Mouse (Mus musculus) ovary, adult 10 weeks (tissue): ENCODE data around the gene Chrm5. TPM values are rescaled to one million over a fixed set of nuclear protein-coding genes. Genes with fewer than 3 reads are reported as not detected.

Experiments used
- polyA plus RNA-seq: library from polyadenylated mRNA; stranded (reverse); fragments of 350-450 nt; fragmentation: Illumina TruSeq; extraction: RNeasy Lipid Tissue Mini Kit (QIAGEN cat#74804); gene quantifications from one replicate; pipeline ENCODE4 v1.2.3, GENCODE M21; 2014

Chrm5 gene
- polyA plus RNA-seq: not detected

GRCm38 (mm10) chr2:112480669-112481068 lies at the start of gene Chrm5:
Chrm5 (minus strand) TSS chr2:112480769.

GRCm38 (mm10) chr2:112492856-112493538 lies 12.4 kb upstream of the Chrm5 start, which contains the start of gene Aven:
Aven (plus strand) TSS chr2:112492964.

GRCm38 (mm10) chr2:112454862-112455564 lies 25.6 kb downstream of the Chrm5 start, which contains the start of gene Emc7:
Emc7 (plus strand) TSS chr2:112454997.

Other genes with a start within 250 kb of the Chrm5 start
- gene Lpcat4, start 241.3 kb downstream of the Chrm5 start, polyA plus RNA-seq: not detected
- 0.14 TPM for gene Nutm1, start 221.5 kb downstream of the Chrm5 start, polyA plus RNA-seq
- 33.2 TPM for gene Nop10, start 218.8 kb downstream of the Chrm5 start, polyA plus RNA-seq
- gene Slc12a6, start 214.9 kb downstream of the Chrm5 start, polyA plus RNA-seq: 93.0 TPM
- 2.7 TPM for gene Gm21985, start 214.5 kb downstream of the Chrm5 start, polyA plus RNA-seq
- gene Emc4, start 112.7 kb downstream of the Chrm5 start, polyA plus RNA-seq: 68.4 TPM
- 91.2 TPM for gene Katnbl1, start 101.6 kb downstream of the Chrm5 start, polyA plus RNA-seq
- 52.8 TPM for gene Emc7, start 25.8 kb downstream of the Chrm5 start, polyA plus RNA-seq
- 9.8 TPM for gene Aven, start 12.2 kb upstream of the Chrm5 start, polyA plus RNA-seq